Mouse (Mus musculus) hindbrain, embryonic 10.5 days (tissue): ENCODE results near the gene Map2k4. TPM values are rescaled to one million over a fixed set of nuclear protein-coding genes. Genes with fewer than 3 reads are reported as not detected.

Source experiments
- DNase-seq: peaks from one replicate; pipeline ENCODE4 v3.0.0-alpha.2; 2017; ENCODE audit warnings: low spot score
- H3K27ac ChIP-seq: fragments of 300-500 bp; sonication (generic); 2 replicates; pipeline ENCODE4 v1.5.1; 2016; ENCODE audit warnings: mild to moderate bottlenecking, moderate library complexity
- H3K27me3 ChIP-seq: fragments of 300-500 bp; sonication (generic); 2 replicates; pipeline ENCODE4 v1.6.1; 2016; ENCODE audit warnings: mild to moderate bottlenecking; ENCODE audit not compliant: poor library complexity, insufficient read depth, severe bottlenecking
- H3K36me3 ChIP-seq: fragments of 300-500 bp; sonication (generic); 2 replicates; pipeline ENCODE4 v1.6.1; 2016; ENCODE audit warnings: mild to moderate bottlenecking, moderate library complexity
- H3K4me1 ChIP-seq: fragments of 300-500 bp; sonication (generic); replicated peaks from 2 replicates; pipeline ENCODE4 v1.6.1; 2016; ENCODE audit warnings: mild to moderate bottlenecking
- H3K4me3 ChIP-seq: fragments of 300-500 bp; sonication (generic); 2 replicates; pipeline ENCODE4 v1.5.1; 2016; ENCODE audit warnings: mild to moderate bottlenecking, moderate library complexity
- H3K9me3 ChIP-seq: fragments of 300-500 bp; sonication (generic); 2 replicates; pipeline ENCODE4 v1.6.1; 2016; ENCODE audit warnings: mild to moderate bottlenecking, moderate library complexity
- WGBS: fragments of 180-500 bp; shearing (Covaris S2); methylation state at CpG from one replicate; pipeline ENCODE4 v1.1.7; 2016; 5-methylcytosine and 5-hydroxymethylcytosine counted together
- polyA plus RNA-seq: library from polyadenylated mRNA; unstranded; fragments of >200 nt; fragmentation: Nextera tagmentation; extraction: Ambion mirVana; gene quantifications from 2 replicates; pipeline ENCODE4 v1.2.1, GENCODE M21; 2016

The Map2k4 gene
- polyA plus RNA-seq = 57.5 and 62.8 TPM in 2 replicates

- Histone ChIP-seq H3K4me3 (peak within 1 kb of the TSS; percentile 98), H3K4me1 (peaks cover 23% of the 10 kb centered on the region), H3K9me3 (no peaks in the 10 kb centered on the region), H3K27ac (peak within 1 kb of the TSS; percentile 99), H3K36me3 (0 out of 2 replicates have a peak, but pooled peaks cover 4% of the 10 kb centered on the region), H3K27me3 (no peaks in the 10 kb centered on the region)
- 0% methylated on average over 36 of the region's 36 CpGs for WGBS
- peak; percentile 97 for DNase-seq
Measured at GRCm38 (mm10) chr11:65788154-65788553, at the start of gene Map2k4. Map2k4 (minus strand) TSS chr11:65788297.

DNA sequence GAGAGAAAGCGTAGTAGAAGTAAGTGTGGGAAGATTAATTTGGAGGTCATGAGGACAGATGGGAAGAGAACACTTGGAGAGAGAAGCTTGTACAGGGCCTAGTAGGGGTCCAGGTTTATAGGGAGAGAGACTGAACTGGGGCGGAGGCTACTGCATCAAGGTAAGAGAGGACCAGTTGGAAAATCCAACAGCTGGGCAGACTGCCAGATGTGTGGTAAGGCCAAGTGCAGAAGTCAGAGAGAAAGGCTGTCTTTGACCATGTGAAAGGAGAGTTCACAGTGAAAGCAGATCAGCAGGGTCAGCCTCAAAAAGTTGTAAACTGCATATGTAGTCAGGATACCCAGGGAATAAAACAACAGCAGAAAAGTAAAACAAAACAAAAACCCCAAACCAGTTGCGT is 36.5 kb upstream of the Map2k4 start:
- Histone ChIP-seq H3K4me3 (no peak overlapping the region), H3K4me1 (no peaks in the 10 kb centered on the region), H3K9me3 (no peaks in the 10 kb centered on the region), H3K36me3 (peaks cover 67% of the 10 kb centered on the region), H3K27ac (no peak overlapping the region), H3K27me3 (no peaks in the 10 kb centered on the region)
- WGBS = 92% methylated on average over 3 of the region's 3 CpGs
- DNase-seq = no peak

- peaks cover 6% of the 10 kb centered on the region for H3K4me1 ChIP-seq
- H3K9me3 ChIP-seq = no peaks in the 10 kb centered on the region
- no peaks in the 10 kb centered on the region for H3K27me3 ChIP-seq
- no peak overlapping the region for H3K27ac ChIP-seq
- no peak overlapping the region for H3K4me3 ChIP-seq
- 14% methylated on average over 7 of the region's 7 CpGs for WGBS
- H3K36me3 ChIP-seq = peaks cover 62% of the 10 kb centered on the region
- peak; percentile 69 for DNase-seq
Measured at GRCm38 (mm10) chr11:65820877-65821276, 32.8 kb upstream of the Map2k4 start.

GRCm38 (mm10) chr11:65820280-65820679 is 32.2 kb upstream of the Map2k4 start:
- no peak overlapping the region for H3K27ac ChIP-seq
- H3K4me1 ChIP-seq = peaks cover 9% of the 10 kb centered on the region
- 69% methylated on average over 5 of the region's 5 CpGs for WGBS
- H3K27me3 ChIP-seq = no peaks in the 10 kb centered on the region
- H3K4me3 ChIP-seq = no peak overlapping the region
- H3K9me3 ChIP-seq = no peaks in the 10 kb centered on the region
- no peak for DNase-seq
- H3K36me3 ChIP-seq = peaks cover 68% of the 10 kb centered on the region

DNA sequence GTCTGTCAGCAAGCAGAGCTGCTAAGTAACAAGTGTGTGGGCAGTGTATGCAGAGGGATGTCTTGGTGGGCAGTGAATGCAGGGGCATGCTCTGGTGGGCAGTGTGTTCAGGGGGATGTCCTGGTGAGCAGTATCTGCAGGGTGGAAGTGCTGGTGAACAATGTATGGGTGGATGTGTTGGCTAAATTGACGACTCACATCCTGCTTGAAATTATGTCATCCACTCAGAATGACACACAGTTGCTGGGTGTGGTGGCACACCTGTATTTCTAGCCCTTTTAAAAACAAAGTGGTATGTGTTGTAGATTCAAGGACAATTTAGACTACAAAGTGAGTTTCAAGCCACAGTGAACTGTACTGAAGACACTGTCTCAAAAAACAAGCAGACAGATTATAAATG is 30.1 kb upstream of the Map2k4 start:
- H3K27me3 ChIP-seq = peaks cover 5% of the 10 kb centered on the region; the same call in 1 of the 2 replicates
- H3K4me1 ChIP-seq = peaks cover 9% of the 10 kb centered on the region
- no peak overlapping the region for H3K27ac ChIP-seq
- no peak for DNase-seq
- H3K9me3 ChIP-seq = no peaks in the 10 kb centered on the region
- peaks cover 62% of the 10 kb centered on the region for H3K36me3 ChIP-seq
- WGBS = 75% methylated on average over 1 of the region's 1 CpGs
- H3K4me3 ChIP-seq = no peak overlapping the region

GRCm38 (mm10) chr11:65816237-65816636 is 28.1 kb upstream of the Map2k4 start:
- Histone ChIP-seq H3K27ac (no peak overlapping the region), H3K4me3 (no peak overlapping the region), H3K9me3 (no peaks in the 10 kb centered on the region), H3K27me3 (peaks cover 5% of the 10 kb centered on the region; the same call in 1 of the 2 replicates), H3K4me1 (peaks cover 23% of the 10 kb centered on the region), H3K36me3 (peaks cover 44% of the 10 kb centered on the region)
- WGBS = 45% methylated on average over 6 of the region's 6 CpGs
- no peak for DNase-seq

- Histone ChIP-seq H3K4me3 (no peak overlapping the region), H3K27me3 (peaks cover 5% of the 10 kb centered on the region; the same call in 1 of the 2 replicates), H3K36me3 (peaks cover 41% of the 10 kb centered on the region), H3K27ac (no peak overlapping the region), H3K9me3 (no peaks in the 10 kb centered on the region), H3K4me1 (peaks cover 23% of the 10 kb centered on the region)
- no peak for DNase-seq
- WGBS = 88% methylated on average over 9 of the region's 9 CpGs
Measured at GRCm38 (mm10) chr11:65814381-65814780, 26.3 kb upstream of the Map2k4 start.

- Histone ChIP-seq H3K27me3 (peaks cover 5% of the 10 kb centered on the region; the same call in 1 of the 2 replicates), H3K27ac (no peak overlapping the region), H3K9me3 (no peaks in the 10 kb centered on the region), H3K4me1 (peaks cover 33% of the 10 kb centered on the region), H3K36me3 (peaks cover 26% of the 10 kb centered on the region), H3K4me3 (no peak overlapping the region)
- no peak for DNase-seq
- WGBS = 16% methylated on average over 5 of the region's 5 CpGs
Measured at GRCm38 (mm10) chr11:65812088-65812487, 24.0 kb upstream of the Map2k4 start.

DNA sequence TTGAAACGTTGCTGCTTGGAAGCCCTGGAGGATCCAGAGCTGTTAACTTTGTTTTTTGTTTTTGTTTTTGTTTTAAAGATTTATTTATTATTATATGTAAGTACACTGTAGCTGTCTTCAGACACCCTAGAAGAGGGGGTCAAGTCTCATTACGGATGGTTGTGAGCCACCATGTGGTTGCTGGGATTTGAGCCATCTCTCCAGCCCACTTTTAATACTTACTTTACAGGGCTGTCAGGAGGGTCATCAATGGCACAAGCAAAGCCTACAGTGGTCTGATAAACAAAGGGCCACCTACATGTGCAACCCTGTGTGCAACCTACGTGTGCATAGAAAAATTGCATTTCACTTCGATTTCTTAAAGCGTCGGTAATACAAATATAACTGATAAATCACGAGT is 19.5 kb upstream of the Map2k4 start:
- Histone ChIP-seq H3K36me3 (no peaks in the 10 kb centered on the region), H3K4me3 (peak overlapping the region; percentile 80), H3K27me3 (no peaks in the 10 kb centered on the region), H3K27ac (peak overlapping the region; percentile 92), H3K4me1 (peaks cover 27% of the 10 kb centered on the region), H3K9me3 (no peaks in the 10 kb centered on the region)
- DNase-seq = no peak
- WGBS = 46% methylated on average over 7 of the region's 7 CpGs

DNA sequence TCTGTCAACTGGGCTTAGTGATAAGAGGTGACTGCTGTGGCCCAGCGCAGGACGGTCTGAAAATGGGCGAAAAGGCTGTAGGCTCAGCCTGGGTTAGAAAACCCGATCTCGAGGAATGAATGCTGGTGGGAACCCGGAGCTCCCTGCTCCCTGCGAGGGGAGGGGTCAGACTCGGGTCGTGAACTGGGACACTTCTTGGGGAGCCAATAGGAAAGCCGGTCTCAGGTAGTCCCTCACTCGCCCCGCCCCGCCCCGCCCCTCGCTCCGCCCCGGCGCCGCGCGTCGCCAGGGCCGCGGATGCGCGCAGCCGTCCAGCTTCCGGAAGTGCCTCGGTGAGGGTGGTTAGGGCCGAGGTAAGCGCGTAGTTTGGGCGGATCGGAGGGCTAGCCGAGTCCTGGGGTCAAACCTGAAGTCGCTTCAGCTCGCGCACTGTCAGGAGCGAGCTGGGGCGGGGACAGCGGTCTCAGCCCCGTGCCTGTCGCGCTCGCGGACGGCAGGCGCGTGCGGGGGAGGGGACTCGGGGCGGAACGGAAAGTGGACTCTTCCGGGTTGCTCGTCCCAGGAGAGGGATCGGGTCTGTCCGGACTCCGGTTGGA is 18.9 kb upstream of the Map2k4 start, which contains the start of gene Zkscan6:
Zkscan6 (plus strand) TSS at position 267 of the 596 bp plus-strand sequence.
- WGBS = under 1% methylated on average over 58 of the region's 58 CpGs
- Histone ChIP-seq H3K9me3 (no peaks in the 10 kb centered on the region), H3K27me3 (no peaks in the 10 kb centered on the region), H3K36me3 (no peaks in the 10 kb centered on the region), H3K27ac (peak within 1 kb of the TSS; percentile 92), H3K4me1 (peaks cover 21% of the 10 kb centered on the region), H3K4me3 (peak within 1 kb of the TSS; percentile 80)
- peak; percentile 97 for DNase-seq

- peak overlapping the region; percentile 80 for H3K4me3 ChIP-seq
- H3K27me3 ChIP-seq = no peaks in the 10 kb centered on the region
- 2% methylated on average over 20 of the region's 20 CpGs for WGBS
- H3K9me3 ChIP-seq = no peaks in the 10 kb centered on the region
- H3K27ac ChIP-seq = peak overlapping the region; percentile 92
- peaks cover 15% of the 10 kb centered on the region for H3K4me1 ChIP-seq
- no peak for DNase-seq
- no peaks in the 10 kb centered on the region for H3K36me3 ChIP-seq
Measured at GRCm38 (mm10) chr11:65806321-65806904, 18.3 kb upstream of the Map2k4 start.

DNA sequence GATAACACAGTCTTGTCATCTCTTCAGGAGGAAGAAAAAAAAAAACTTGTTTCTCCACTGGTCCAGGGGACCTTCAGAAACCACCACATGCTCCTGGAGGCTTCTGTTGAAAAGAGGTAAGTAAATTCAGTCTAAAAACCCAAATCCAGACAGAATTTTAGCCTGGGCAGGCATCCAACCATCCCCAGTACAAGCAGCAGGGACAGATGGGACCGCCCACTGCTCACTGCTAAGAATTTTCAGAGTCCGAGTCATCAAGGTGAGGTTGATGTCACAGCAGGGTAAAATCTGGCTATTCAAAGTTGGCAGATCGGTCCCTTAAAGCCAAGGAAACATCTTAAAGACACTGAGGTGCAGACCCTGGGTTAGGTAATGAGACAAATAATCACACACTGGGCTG is 13.8 kb upstream of the Map2k4 start:
- 70% methylated on average over 3 of the region's 3 CpGs for WGBS
- Histone ChIP-seq H3K27me3 (no peaks in the 10 kb centered on the region), H3K4me3 (no peak overlapping the region), H3K9me3 (no peaks in the 10 kb centered on the region), H3K27ac (no peak overlapping the region), H3K4me1 (peaks cover 5% of the 10 kb centered on the region), H3K36me3 (no peaks in the 10 kb centered on the region)
- no peak for DNase-seq

GRCm38 (mm10) chr11:65795896-65796295 is 7.8 kb upstream of the Map2k4 start:
- WGBS = 89% methylated on average over 1 of the region's 1 CpGs
- Histone ChIP-seq H3K4me1 (no peaks in the 10 kb centered on the region), H3K4me3 (no peak overlapping the region), H3K36me3 (no peaks in the 10 kb centered on the region), H3K27me3 (no peaks in the 10 kb centered on the region), H3K27ac (no peak overlapping the region), H3K9me3 (no peaks in the 10 kb centered on the region)
- no peak for DNase-seq
